Mouse (Mus musculus) olfactory bulb, adult 2 months (tissue): Measurements from ENCODE around the gene Selenbp2. TPM values are rescaled to one million over a fixed set of nuclear protein-coding genes. Genes with fewer than 3 reads are reported as not detected.
"Not testable (repeated sequence)": the region's sequence is repeated elsewhere in the genome, so short reads cannot be mapped to it uniquely, and the experiment has no call there.

Source experiments
- H3K27ac ChIP-seq: fragments of 200-500 bp; 2 replicates; pipeline ENCODE4 v1.5.1; 2012; ENCODE audit warnings: low read depth, low read length; ENCODE audit not compliant: insufficient read depth
- H3K4me1 ChIP-seq: fragments of 200-500 bp; 2 replicates; pipeline ENCODE4 v1.6.1; 2012; ENCODE audit warnings: low read length; ENCODE audit not compliant: control insufficient read depth, insufficient read depth
- H3K4me3 ChIP-seq: fragments of 200-500 bp; 2 replicates; pipeline ENCODE4 v1.5.1; 2012; ENCODE audit warnings: mild to moderate bottlenecking, low read depth, low read length, moderate library complexity; ENCODE audit not compliant: insufficient read depth
- CTCF ChIP-seq: fragments of 200-500 bp; IDR thresholded peaks from 2 replicates; pipeline ENCODE4 v1.5.1; 2012; ENCODE audit warnings: low read depth, mild to moderate bottlenecking, low read length, moderate library complexity; ENCODE audit not compliant: insufficient read depth
- POLR2A ChIP-seq: fragments of 200-500 bp; IDR thresholded peaks from 2 replicates; pipeline ENCODE4 v1.6.1; 2012; ENCODE audit warnings: mild to moderate bottlenecking, low read depth, low read length, moderate library complexity; ENCODE audit not compliant: insufficient read depth
- WGBS: fragments of 180-500 bp; shearing (Covaris S2); methylation state at CpG from one replicate; pipeline ENCODE4 v1.1.7; 2018; 5-methylcytosine and 5-hydroxymethylcytosine counted together
- polyA plus RNA-seq: library from polyadenylated mRNA; stranded (reverse); fragments of >200 nt; gene quantifications from 2 replicates; pipeline ENCODE4 v1.2.4, GENCODE M21; 2012; ENCODE audit warnings: low replicate concordance; ENCODE audit not compliant: missing spikeins, insufficient read depth, insufficient read length

Selenbp2 gene
- polyA plus RNA-seq, 1 experiment: not detected

GRCm38 (mm10) chr3:94702856-94703255 lies 9.5 kb downstream of the Selenbp2 start:
- TF ChIP-seq POLR2A (no peak), CTCF (no peak)
- no peaks in the 10 kb centered on the region for H3K4me1 ChIP-seq
- 87% methylated on average over 3 of the region's 3 CpGs for WGBS
- H3K27ac ChIP-seq: no peak overlapping the region
- H3K4me3 ChIP-seq: no peak overlapping the region

GRCm38 (mm10) chr3:94703364-94703763 lies 10.0 kb downstream of the Selenbp2 start:
- not testable (repeated sequence) for H3K4me1 ChIP-seq, H3K4me3 ChIP-seq, H3K27ac ChIP-seq
- WGBS: 37% methylated on average over 3 of the region's 3 CpGs

GRCm38 (mm10) chr3:94710591-94710990 lies 17.2 kb downstream of the Selenbp2 start:
- not testable (repeated sequence) for H3K4me1 ChIP-seq, H3K27ac ChIP-seq, H3K4me3 ChIP-seq

- not testable (repeated sequence) for H3K4me1 ChIP-seq, H3K4me3 ChIP-seq, H3K27ac ChIP-seq
- 90% methylated on average over 3 of the region's 3 CpGs for WGBS
Measured at GRCm38 (mm10) chr3:94713424-94713823, 20.1 kb downstream of the Selenbp2 start.

DNA sequence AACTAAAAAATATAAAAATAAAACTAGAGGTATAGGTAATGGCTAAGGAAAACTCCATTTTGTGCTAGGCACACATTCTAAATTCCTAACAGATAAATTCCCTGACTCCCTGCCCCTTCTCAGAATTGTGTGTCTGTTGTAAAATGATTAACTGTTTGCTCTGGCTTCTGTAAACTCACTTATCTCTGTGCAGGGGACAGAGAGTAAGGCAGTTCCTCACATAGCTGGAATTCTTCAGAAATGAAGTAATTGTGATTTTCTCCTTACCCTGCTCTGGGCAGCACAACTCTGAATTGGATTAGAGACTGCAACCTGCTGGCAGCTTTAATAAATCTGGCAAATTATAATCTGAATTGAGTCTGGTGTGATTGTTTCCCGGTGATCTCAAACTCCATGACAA lies 24.9 kb downstream of the Selenbp2 start:
- not testable (repeated sequence) for H3K4me3 ChIP-seq, H3K4me1 ChIP-seq, H3K27ac ChIP-seq
- 35% methylated on average over 1 of the region's 1 CpGs for WGBS

DNA sequence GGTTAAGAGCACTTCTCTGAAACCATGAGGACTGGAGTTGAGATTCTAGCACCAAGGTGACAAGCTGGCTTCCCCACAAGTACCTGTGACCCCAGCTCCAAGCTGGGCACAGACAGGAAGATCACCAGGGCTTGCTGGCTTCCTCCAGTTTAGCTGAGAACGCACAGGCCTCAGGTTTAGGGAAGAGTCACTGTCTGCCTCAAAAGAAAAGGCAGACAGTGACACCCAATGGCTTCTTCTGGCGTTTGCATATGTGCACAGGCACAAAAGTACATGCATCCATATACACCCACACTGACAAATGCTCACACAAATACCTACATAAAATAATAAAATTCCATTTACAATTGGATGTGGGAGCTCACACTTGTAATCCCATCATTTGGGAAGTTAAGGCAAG lies 30.3 kb downstream of the Selenbp2 start:
- H3K27ac ChIP-seq, H3K4me3 ChIP-seq, H3K4me1 ChIP-seq: not testable (repeated sequence)
- WGBS: 38% methylated on average over 2 of the region's 2 CpGs

DNA sequence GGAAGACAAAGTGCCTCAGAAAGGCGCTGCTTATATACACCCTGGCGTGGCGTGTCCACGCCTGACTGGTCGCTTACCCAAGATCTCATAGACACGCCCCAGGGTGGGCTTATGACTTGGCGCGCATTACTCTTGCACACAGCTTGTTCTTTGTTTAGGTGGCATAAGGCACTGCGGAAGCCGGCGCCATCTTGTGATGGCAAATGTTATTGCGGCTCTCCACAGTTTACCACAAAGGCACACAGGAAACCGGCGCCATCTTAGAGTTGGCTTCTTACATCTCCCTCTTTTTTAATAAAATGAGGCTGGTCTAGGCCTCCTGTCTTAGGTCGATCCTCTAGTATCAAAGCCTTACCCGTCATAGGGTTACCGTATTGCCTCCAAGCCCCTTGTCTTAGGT lies 52.3 kb downstream of the Selenbp2 start:
- Histone ChIP-seq H3K27ac (no peak overlapping the region), H3K4me3 (no peak overlapping the region), H3K4me1 (no peaks in the 10 kb centered on the region)
- 97% methylated on average over 17 of the region's 17 CpGs for WGBS
- TF ChIP-seq CTCF (no peak), POLR2A (no peak)

Other genes with a start within 250 kb of the Selenbp2 start
- gene Oaz3, start 249.6 kb upstream of the Selenbp2 start, polyA plus RNA-seq: not detected in 2 replicates
- 386 TPM in 1 of 2 replicates, not detected in the other for gene Celf3, start 215.3 kb upstream of the Selenbp2 start, polyA plus RNA-seq
- gene Riiad1, start 213.2 kb upstream of the Selenbp2 start, polyA plus RNA-seq: not detected in 2 replicates
- gene Snx27, start 110.8 kb upstream of the Selenbp2 start, polyA plus RNA-seq: not detected in 2 replicates
- gene Gm10972, start 50.4 kb upstream of the Selenbp2 start, polyA plus RNA-seq: not detected in 2 replicates
- gene Tuft1, start 34.7 kb upstream of the Selenbp2 start, polyA plus RNA-seq: not detected in 2 replicates
- not detected in 2 replicates for gene Cgn, start 92.9 kb downstream of the Selenbp2 start, polyA plus RNA-seq
- gene Pogz, start 144.0 kb downstream of the Selenbp2 start, polyA plus RNA-seq: not detected in 2 replicates
- gene Psmb4, start 193.4 kb downstream of the Selenbp2 start, polyA plus RNA-seq: not detected in 2 replicates
- not detected in 2 replicates for gene Selenbp1, start 239.5 kb downstream of the Selenbp2 start, polyA plus RNA-seq